Mouse (Mus musculus): ENCODE measurements around the gene Dffa.

- no peak for TF ChIP-seq CTCF (IDR thresholded peaks at IDR 0.05; ENCODE audit: low read depth)
- no peak for TF ChIP-seq EP300 (IDR thresholded peaks at IDR 0.05; ENCODE audit: low read depth)
These were observed 45.7 kb downstream of the Dffa start for GRCm38 (mm10) chr4:149149611-149150010.

All from liver, embryonic 14.5 days (tissue).